Mouse (Mus musculus) CH12.LX (cell line): ENCODE measurements around the gene Adgrl3.

Experiments used
- CHD2 ChIP-seq: IDR thresholded peaks from 2 replicates; pipeline ENCODE4 v1.6.1; 2011; ENCODE audit warnings: low read length, improper control_type of control experiment
- CTCF ChIP-seq, 2 experiments: IDR thresholded peaks in 1 of 2; conservative IDR thresholded peaks in 1 of 2; 2 replicates each; pipeline ENCODE4 v1.5.1; 2011 to 2012; ENCODE audit warnings: low read depth in 2 of 2, low read length in 2 of 2, improper control_type of control experiment in 1 of 2, inconsistent platforms in 1 of 2, mild to moderate bottlenecking in 1 of 2, moderate library complexity in 1 of 2
- ELF1 ChIP-seq: IDR thresholded peaks from 2 replicates; pipeline ENCODE4 v1.6.1; 2014; ENCODE audit warnings: low read depth, mild to moderate bottlenecking, inconsistent platforms, low read length, improper control_type of control experiment
- EP300 ChIP-seq: IDR thresholded peaks from 2 replicates; pipeline ENCODE4 v1.6.1; 2011; ENCODE audit warnings: low read length, improper control_type of control experiment
- GABPA ChIP-seq: IDR thresholded peaks from 2 replicates; pipeline ENCODE4 v1.6.1; 2012; ENCODE audit warnings: low read depth, low read length, improper control_type of control experiment, inconsistent platforms; ENCODE audit not compliant: insufficient replicate concordance
- PAX5 ChIP-seq: IDR thresholded peaks from 2 replicates; pipeline ENCODE4 v1.6.1; 2012; ENCODE audit warnings: low read length, inconsistent platforms, mixed read lengths
- POLR2A ChIP-seq: IDR thresholded peaks from 2 replicates; pipeline ENCODE4 v1.6.1; 2011; ENCODE audit warnings: low read depth, mild to moderate bottlenecking, improper control_type of control experiment, low read length
- RAD21 ChIP-seq: IDR thresholded peaks from 2 replicates; pipeline ENCODE4 v1.6.1; 2011; ENCODE audit warnings: low read depth, mild to moderate bottlenecking, low read length, improper control_type of control experiment, moderate library complexity
- TCF12 ChIP-seq: IDR thresholded peaks from 2 replicates; pipeline ENCODE4 v1.6.1; 2014; ENCODE audit warnings: low read depth, mild to moderate bottlenecking, inconsistent platforms, low read length, improper control_type of control experiment
- USF1 ChIP-seq: IDR thresholded peaks from 2 replicates; pipeline ENCODE4 v1.6.1; 2014; ENCODE audit warnings: low read depth, mild to moderate bottlenecking, inconsistent platforms, low read length, improper control_type of control experiment
- ZMIZ1 ChIP-seq: IDR thresholded peaks from 2 replicates; pipeline ENCODE4 v1.6.1; 2012; ENCODE audit warnings: low read depth, mild to moderate bottlenecking, inconsistent platforms, low read length, improper control_type of control experiment
- ZNF384 ChIP-seq: IDR thresholded peaks from 2 replicates; pipeline ENCODE4 v1.6.1; 2012; ENCODE audit warnings: low read depth, low read length, improper control_type of control experiment, inconsistent platforms

GRCm38 (mm10) chr5:81593396-81593995 is 573.6 kb downstream of the Adgrl3 start:
- no peak for TF ChIP-seq RAD21
- TF ChIP-seq CTCF (conservative IDR thresholded peaks at IDR 0.05 in 1 of 2, IDR thresholded peaks at IDR 0.05 in 1 of 2; ENCODE audit: low read depth in 2 of 2, low read length in 2 of 2) = no peak
- TF ChIP-seq CHD2 = no peak
- TF ChIP-seq PAX5 = no peak
- no peak for TF ChIP-seq POLR2A
- TF ChIP-seq TCF12 = no peak
- no peak for TF ChIP-seq GABPA
- TF ChIP-seq ZNF384 = no peak
- no peak for TF ChIP-seq USF1
- TF ChIP-seq EP300 = no peak
- no peak for TF ChIP-seq ZMIZ1
- TF ChIP-seq ELF1 = no peak
